Mouse (Mus musculus): ENCODE measurements around the gene Cabin1. TPM values are rescaled to one million over a fixed set of nuclear protein-coding genes. Genes with fewer than 3 reads are reported as not detected.

Cabin1 gene
- polyA plus RNA-seq, 1 experiment: 39.0 TPM

DNA sequence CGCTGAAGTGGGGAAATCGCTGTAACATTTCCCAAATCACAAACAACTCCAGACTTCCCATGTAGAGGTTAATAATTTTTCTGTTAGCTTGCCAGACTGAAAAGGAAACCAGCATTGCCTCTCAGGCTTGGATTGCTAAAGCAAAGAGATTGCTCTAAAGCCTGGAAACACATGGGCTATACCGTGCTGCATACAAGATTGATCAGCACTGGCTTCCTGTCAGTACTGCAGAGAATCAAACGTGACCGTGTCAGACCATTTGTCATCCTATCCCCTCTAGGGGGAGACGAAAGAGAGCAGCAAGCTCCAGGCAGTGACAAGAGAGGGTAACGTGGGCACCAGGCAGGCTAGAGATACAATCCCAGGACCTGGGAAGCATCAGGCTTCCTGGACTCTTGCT is 26.6 kb upstream of the Cabin1 start:
- Histone ChIP-seq H3K36me3 (ENCODE audit: control insufficient read depth, insufficient read depth, low read length) (peaks cover 2% of the 10 kb centered on the region; the same call in 1 of the 2 replicates), H3K4me1 (ENCODE audit: control insufficient read depth, insufficient read depth, insufficient read length, low read length) (peaks cover 23% of the 10 kb centered on the region), H3K4me3 (ENCODE audit: low read depth, low read length) (no peak overlapping the region), H3K27ac (ENCODE audit: insufficient read depth, low read depth, low read length) (peak overlapping the region; percentile 3; the same call in 1 of the 2 replicates), H3K27me3 (ENCODE audit: control insufficient read depth, insufficient read depth, low read length) (no peaks in the 10 kb centered on the region)
- 38% methylated on average over 7 of the region's 7 CpGs for WGBS
- TF ChIP-seq CTCF (IDR thresholded peaks at IDR 0.05; ENCODE audit: extremely low read depth, insufficient read length, insufficient replicate concordance, low read depth, low read length) (no peak), POLR2A (IDR thresholded peaks at IDR 0.05; ENCODE audit: low read depth, low read length) (no peak)

DNA sequence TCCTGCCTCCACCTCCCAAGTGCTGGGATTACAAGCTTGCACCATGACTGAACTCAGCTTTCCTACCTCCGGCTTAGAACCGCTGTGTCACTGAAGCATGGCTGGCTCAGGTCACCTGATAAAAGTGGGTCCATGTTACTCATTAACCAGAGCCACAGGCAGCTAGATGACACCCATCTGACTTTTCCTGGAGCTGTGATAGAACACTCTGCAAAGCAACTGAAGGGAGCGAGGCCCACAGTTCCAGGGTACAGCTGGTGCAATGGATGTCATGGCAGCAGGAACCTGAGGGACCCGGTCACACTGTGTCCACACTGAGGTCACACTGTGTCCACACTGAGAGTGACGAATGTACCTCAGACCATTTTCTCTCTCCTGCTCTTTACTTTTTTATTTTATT is 25.7 kb upstream of the Cabin1 start:
- no peaks in the 10 kb centered on the region for H3K27me3 ChIP-seq (ENCODE audit: control insufficient read depth, insufficient read depth, low read length)
- no peak overlapping the region for H3K4me3 ChIP-seq (ENCODE audit: low read depth, low read length)
- WGBS: 33% methylated on average over 5 of the region's 5 CpGs
- TF ChIP-seq POLR2A (IDR thresholded peaks at IDR 0.05; ENCODE audit: low read depth, low read length) (no peak), CTCF (IDR thresholded peaks at IDR 0.05; ENCODE audit: extremely low read depth, insufficient read length, insufficient replicate concordance, low read depth, low read length) (no peak)
- peaks cover 2% of the 10 kb centered on the region; the same call in 1 of the 2 replicates for H3K36me3 ChIP-seq (ENCODE audit: control insufficient read depth, insufficient read depth, low read length)
- peak overlapping the region; percentile 4; the same call in 1 of the 2 replicates for H3K27ac ChIP-seq (ENCODE audit: insufficient read depth, low read depth, low read length)
- peaks cover 18% of the 10 kb centered on the region for H3K4me1 ChIP-seq (ENCODE audit: control insufficient read depth, insufficient read depth, insufficient read length, low read length)

DNA sequence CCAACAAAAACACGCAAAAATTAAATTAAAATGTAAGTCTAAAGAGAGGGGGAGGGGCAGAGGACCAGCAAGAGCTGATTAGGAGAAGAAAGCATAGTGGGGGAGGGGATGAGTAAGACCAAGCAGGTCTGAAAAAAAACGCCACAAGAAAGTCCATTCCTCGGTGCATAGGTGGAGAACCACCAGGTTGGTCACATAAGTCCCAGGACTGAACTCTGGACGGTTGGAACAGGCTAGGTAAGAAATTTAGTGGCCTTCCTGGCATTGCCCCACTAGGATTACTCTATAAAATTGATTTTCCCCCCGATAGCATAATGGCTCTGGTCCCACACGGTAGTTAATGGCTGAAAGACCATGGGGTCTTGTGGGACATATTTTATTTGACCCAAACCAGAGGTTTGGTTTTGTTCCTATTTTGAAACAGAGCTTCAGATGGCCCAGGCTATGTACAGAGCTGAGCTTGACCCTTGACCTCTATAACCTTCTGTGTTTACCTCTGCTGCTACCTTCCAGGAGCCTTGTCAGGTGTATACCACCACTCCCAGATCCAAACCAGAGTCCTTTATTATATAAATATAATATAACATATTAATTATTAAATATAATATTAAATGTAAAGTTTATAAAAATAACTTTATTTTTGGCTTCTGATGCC is 25.1 kb upstream of the Cabin1 start:
- H3K27me3 ChIP-seq (ENCODE audit: control insufficient read depth, insufficient read depth, low read length): no peaks in the 10 kb centered on the region
- H3K4me1 ChIP-seq (ENCODE audit: control insufficient read depth, insufficient read depth, insufficient read length, low read length): peaks cover 12% of the 10 kb centered on the region
- no peak for TF ChIP-seq POLR2A (IDR thresholded peaks at IDR 0.05; ENCODE audit: low read depth, low read length)
- no peak for TF ChIP-seq CTCF (IDR thresholded peaks at IDR 0.05; ENCODE audit: extremely low read depth, insufficient read length, insufficient replicate concordance, low read depth, low read length)
- H3K36me3 ChIP-seq (ENCODE audit: control insufficient read depth, insufficient read depth, low read length): peaks cover 2% of the 10 kb centered on the region; the same call in 1 of the 2 replicates
- H3K27ac ChIP-seq (ENCODE audit: insufficient read depth, low read depth, low read length): 0 out of 2 replicates have a peak overlapping the region, but pooled peaks have one; percentile 25
- H3K4me3 ChIP-seq (ENCODE audit: low read depth, low read length): no peak overlapping the region
- 66% methylated on average over 6 of the region's 6 CpGs for WGBS

DNA sequence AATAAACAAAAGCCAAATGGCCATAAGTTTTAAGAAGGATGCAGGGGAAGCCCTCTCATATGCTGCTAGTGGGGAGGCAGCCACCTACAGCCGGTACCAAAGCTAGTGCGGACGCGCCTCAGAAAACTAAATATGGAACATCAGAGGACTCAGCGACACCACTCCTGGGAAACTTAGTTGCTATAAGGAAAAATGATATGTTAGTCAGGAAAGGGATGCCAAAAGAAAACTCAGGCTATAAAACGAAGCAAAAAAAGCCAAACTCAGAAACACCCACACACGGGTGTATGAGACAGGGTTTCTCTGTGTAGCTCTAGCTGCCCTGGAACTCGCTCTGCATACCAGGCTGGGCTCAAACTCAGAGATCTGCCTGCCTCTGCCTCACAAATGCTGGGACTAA is 24.1 kb upstream of the Cabin1 start:
- Histone ChIP-seq H3K36me3 (ENCODE audit: control insufficient read depth, insufficient read depth, low read length) (peaks cover 2% of the 10 kb centered on the region; the same call in 1 of the 2 replicates), H3K4me3 (ENCODE audit: low read depth, low read length) (no peak overlapping the region), H3K27me3 (ENCODE audit: control insufficient read depth, insufficient read depth, low read length) (no peaks in the 10 kb centered on the region), H3K4me1 (ENCODE audit: control insufficient read depth, insufficient read depth, insufficient read length, low read length) (peaks cover 10% of the 10 kb centered on the region), H3K27ac (ENCODE audit: insufficient read depth, low read depth, low read length) (no peak overlapping the region)
- WGBS: 95% methylated on average over 8 of the region's 8 CpGs
- no peak for TF ChIP-seq CTCF (IDR thresholded peaks at IDR 0.05; ENCODE audit: extremely low read depth, insufficient read length, insufficient replicate concordance, low read depth, low read length)
- TF ChIP-seq POLR2A (IDR thresholded peaks at IDR 0.05; ENCODE audit: low read depth, low read length): no peak

DNA sequence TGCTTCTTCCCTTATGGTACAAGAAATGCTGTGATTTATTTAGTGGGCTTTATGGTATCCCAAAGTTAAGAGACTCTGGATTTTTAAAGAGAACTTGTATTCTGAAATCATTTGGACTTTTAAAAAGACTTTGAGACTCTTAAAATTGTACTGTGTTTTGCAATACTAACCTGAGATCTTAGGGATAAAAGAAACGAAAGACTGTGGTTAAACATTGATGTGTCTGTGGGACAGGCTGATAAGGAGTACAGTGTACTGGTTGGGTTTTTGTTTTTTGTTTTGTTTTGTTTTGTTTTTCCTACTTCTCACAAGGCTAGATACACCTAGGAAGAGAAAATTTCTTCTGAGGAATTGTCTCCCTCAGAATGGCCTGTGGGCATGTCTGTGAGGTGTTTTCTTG is 21.3 kb upstream of the Cabin1 start:
- Histone ChIP-seq H3K4me3 (ENCODE audit: low read depth, low read length) (no peak overlapping the region), H3K4me1 (ENCODE audit: control insufficient read depth, insufficient read depth, insufficient read length, low read length) (peaks cover 12% of the 10 kb centered on the region), H3K27me3 (ENCODE audit: control insufficient read depth, insufficient read depth, low read length) (no peaks in the 10 kb centered on the region), H3K27ac (ENCODE audit: insufficient read depth, low read depth, low read length) (no peak overlapping the region), H3K36me3 (ENCODE audit: control insufficient read depth, insufficient read depth, low read length) (peaks cover 2% of the 10 kb centered on the region; the same call in 1 of the 2 replicates)
- TF ChIP-seq POLR2A (IDR thresholded peaks at IDR 0.05; ENCODE audit: low read depth, low read length) (no peak), CTCF (IDR thresholded peaks at IDR 0.05; ENCODE audit: extremely low read depth, insufficient read length, insufficient replicate concordance, low read depth, low read length) (no peak)
- WGBS: 41% methylated on average over 1 of the region's 1 CpGs

DNA sequence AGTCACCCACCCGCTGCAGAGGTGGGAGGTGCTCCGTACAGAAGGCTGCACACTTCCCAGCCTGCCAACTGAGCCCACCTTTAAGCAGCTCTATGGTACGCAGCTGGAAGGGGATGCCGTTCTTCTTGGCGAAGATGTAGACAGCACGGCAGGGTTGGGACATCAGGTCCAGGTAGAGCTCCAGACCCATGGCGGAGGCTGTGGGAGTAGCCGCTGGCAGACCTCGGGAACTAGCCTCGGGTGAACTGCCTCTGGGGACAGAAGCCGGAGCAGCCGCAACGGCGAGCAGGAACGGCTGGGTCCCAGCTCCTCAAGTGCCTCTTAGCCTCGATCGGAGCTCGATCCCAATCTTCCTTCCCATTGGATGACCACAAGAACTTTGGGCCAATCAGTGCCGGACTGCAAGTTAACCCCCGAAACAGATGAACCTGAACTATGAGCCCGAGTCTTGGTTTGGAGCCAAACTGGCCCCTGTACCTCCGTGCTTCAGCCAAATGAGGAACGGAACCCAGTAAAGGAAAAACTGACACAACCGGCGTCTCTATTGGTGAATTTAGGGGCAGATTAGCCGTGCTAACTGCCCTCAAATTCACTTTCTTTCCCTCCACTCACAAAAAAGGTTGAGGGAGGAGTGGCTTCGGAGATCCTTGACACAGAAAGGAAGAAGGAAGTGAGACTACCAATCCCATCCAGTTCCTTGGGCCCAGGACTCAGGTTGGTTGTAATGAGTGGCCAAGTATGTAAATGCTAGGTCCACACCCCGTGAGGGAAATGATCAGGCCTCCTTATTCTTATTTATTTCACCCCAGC is 16.8 kb upstream of the Cabin1 start, which contains the start of the genes Gm20441 and Gstt3:
Gene Gm20441 (minus strand): TSS at position 186 of the 810 bp plus-strand sequence.
Gene Gstt3 (minus strand): TSS at position 646 of the 810 bp plus-strand sequence.
- Histone ChIP-seq H3K27me3 (ENCODE audit: control insufficient read depth, insufficient read depth, low read length) (no peaks in the 10 kb centered on the region), H3K4me1 (ENCODE audit: control insufficient read depth, insufficient read depth, insufficient read length, low read length) (peaks cover 9% of the 10 kb centered on the region; the same call in 1 of the 2 replicates), H3K4me3 (ENCODE audit: low read depth, low read length) (peak within 1 kb of the TSS; percentile 67), H3K27ac (ENCODE audit: insufficient read depth, low read depth, low read length) (peak within 1 kb of the TSS; percentile 96), H3K36me3 (ENCODE audit: control insufficient read depth, insufficient read depth, low read length) (0 out of 2 replicates have a peak, but pooled peaks cover 1% of the 10 kb centered on the region)
- under 1% methylated on average over 28 of the region's 28 CpGs for WGBS
- TF ChIP-seq POLR2A (IDR thresholded peaks at IDR 0.05; ENCODE audit: low read depth, low read length) (peak; percentile 87), CTCF (IDR thresholded peaks at IDR 0.05; ENCODE audit: extremely low read depth, insufficient read length, insufficient replicate concordance, low read depth, low read length) (no peak)
